Mouse (Mus musculus): Measurements from ENCODE around the gene Chst3. TPM values are rescaled to one million over a fixed set of nuclear protein-coding genes. Genes with fewer than 3 reads are reported as not detected.

The Chst3 gene
- polyA plus RNA-seq, 1 experiment = 89.3 TPM

GRCm38 (mm10) chr10:60202785-60203184, 16.3 kb downstream of the Chst3 start:
- Histone ChIP-seq H3K36me3 (ENCODE audit: control insufficient read depth, insufficient read depth, low read length) (peaks cover 10% of the 10 kb centered on the region; the same call in 1 of the 2 replicates), H3K4me1 (ENCODE audit: control insufficient read depth, insufficient read depth, insufficient read length) (peaks cover 3% of the 10 kb centered on the region), H3K27ac (ENCODE audit: insufficient read depth, low read length) (peak overlapping the region; percentile 27; the same call in 1 of the 2 replicates), H3K27me3 (ENCODE audit: control insufficient read depth, insufficient read depth, low read length) (no peaks in the 10 kb centered on the region), H3K4me3 (ENCODE audit: extremely low read depth, insufficient read depth, insufficient read length) (no peak overlapping the region)
- 78% methylated on average over 5 of the region's 5 CpGs for WGBS
- TF ChIP-seq POLR2A (IDR thresholded peaks at IDR 0.05; ENCODE audit: low read depth, low read length) (no peak), CTCF (IDR thresholded peaks at IDR 0.05; ENCODE audit: extremely low read depth, insufficient read depth, insufficient read length, insufficient replicate concordance) (no peak)
- DNase-seq (ENCODE audit: low read depth in 1 of 2, low spot score in 2 of 2) = no peak

- Histone ChIP-seq H3K36me3 (ENCODE audit: control insufficient read depth, insufficient read depth, low read length) (peaks cover 19% of the 10 kb centered on the region), H3K4me1 (ENCODE audit: control insufficient read depth, insufficient read depth, insufficient read length) (peaks cover 9% of the 10 kb centered on the region), H3K27ac (ENCODE audit: insufficient read depth, low read length) (no peak overlapping the region), H3K27me3 (ENCODE audit: control insufficient read depth, insufficient read depth, low read length) (no peaks in the 10 kb centered on the region), H3K4me3 (ENCODE audit: extremely low read depth, insufficient read depth, insufficient read length) (no peak overlapping the region)
- no peak for DNase-seq (ENCODE audit: low read depth in 1 of 2, low spot score in 2 of 2)
- 78% methylated on average over 6 of the region's 6 CpGs for WGBS
- TF ChIP-seq CTCF (IDR thresholded peaks at IDR 0.05; ENCODE audit: extremely low read depth, insufficient read depth, insufficient read length, insufficient replicate concordance) (no peak), POLR2A (IDR thresholded peaks at IDR 0.05; ENCODE audit: low read depth, low read length) (no peak)
These were observed 18.1 kb downstream of the Chst3 start for GRCm38 (mm10) chr10:60200996-60201395.

GRCm38 (mm10) chr10:60199378-60199777, 19.7 kb downstream of the Chst3 start:
- DNase-seq (ENCODE audit: low read depth in 1 of 2, low spot score in 2 of 2) = no peak
- peaks cover 20% of the 10 kb centered on the region for H3K4me1 ChIP-seq (ENCODE audit: control insufficient read depth, insufficient read depth, insufficient read length)
- H3K4me3 ChIP-seq (ENCODE audit: extremely low read depth, insufficient read depth, insufficient read length) = no peak overlapping the region
- TF ChIP-seq POLR2A (IDR thresholded peaks at IDR 0.05; ENCODE audit: low read depth, low read length) = no peak
- TF ChIP-seq CTCF (IDR thresholded peaks at IDR 0.05; ENCODE audit: extremely low read depth, insufficient read depth, insufficient read length, insufficient replicate concordance) = no peak
- WGBS = 85% methylated on average over 6 of the region's 6 CpGs
- 0 out of 2 replicates have a peak overlapping the region, but pooled peaks have one; percentile 12 for H3K27ac ChIP-seq (ENCODE audit: insufficient read depth, low read length)
- no peaks in the 10 kb centered on the region for H3K27me3 ChIP-seq (ENCODE audit: control insufficient read depth, insufficient read depth, low read length)
- peaks cover 19% of the 10 kb centered on the region for H3K36me3 ChIP-seq (ENCODE audit: control insufficient read depth, insufficient read depth, low read length)

- 87% methylated on average over 10 of the region's 10 CpGs for WGBS
- Histone ChIP-seq H3K27me3 (ENCODE audit: control insufficient read depth, insufficient read depth, low read length) (no peaks in the 10 kb centered on the region), H3K4me1 (ENCODE audit: control insufficient read depth, insufficient read depth, insufficient read length) (peaks cover 31% of the 10 kb centered on the region; the same call in 1 of the 2 replicates), H3K36me3 (ENCODE audit: control insufficient read depth, insufficient read depth, low read length) (peaks cover 18% of the 10 kb centered on the region), H3K27ac (ENCODE audit: insufficient read depth, low read length) (no peak overlapping the region), H3K4me3 (ENCODE audit: extremely low read depth, insufficient read depth, insufficient read length) (no peak overlapping the region)
- TF ChIP-seq CTCF (IDR thresholded peaks at IDR 0.05; ENCODE audit: extremely low read depth, insufficient read depth, insufficient read length, insufficient replicate concordance) (no peak), POLR2A (IDR thresholded peaks at IDR 0.05; ENCODE audit: low read depth, low read length) (no peak)
- DNase-seq (ENCODE audit: low read depth in 1 of 2, low spot score in 2 of 2) = no peak
These were observed 21.6 kb downstream of the Chst3 start for GRCm38 (mm10) chr10:60197406-60197821.

- H3K4me1 ChIP-seq (ENCODE audit: control insufficient read depth, insufficient read depth, insufficient read length) = peaks cover 33% of the 10 kb centered on the region; the same call in 1 of the 2 replicates
- H3K27ac ChIP-seq (ENCODE audit: insufficient read depth, low read length) = peak overlapping the region; percentile 5; the same call in 1 of the 2 replicates
- no peaks in the 10 kb centered on the region for H3K27me3 ChIP-seq (ENCODE audit: control insufficient read depth, insufficient read depth, low read length)
- H3K4me3 ChIP-seq (ENCODE audit: extremely low read depth, insufficient read depth, insufficient read length) = no peak overlapping the region
- TF ChIP-seq CTCF (IDR thresholded peaks at IDR 0.05; ENCODE audit: extremely low read depth, insufficient read depth, insufficient read length, insufficient replicate concordance) (no peak), POLR2A (IDR thresholded peaks at IDR 0.05; ENCODE audit: low read depth, low read length) (no peak)
- 66% methylated on average over 5 of the region's 5 CpGs for WGBS
- H3K36me3 ChIP-seq (ENCODE audit: control insufficient read depth, insufficient read depth, low read length) = peaks cover 18% of the 10 kb centered on the region
- DNase-seq (ENCODE audit: low read depth in 1 of 2, low spot score in 2 of 2) = no peak
These were observed 22.1 kb downstream of the Chst3 start for GRCm38 (mm10) chr10:60196971-60197370.

GRCm38 (mm10) chr10:60195087-60195486, 24.0 kb downstream of the Chst3 start:
- 62% methylated on average over 4 of the region's 4 CpGs for WGBS
- Histone ChIP-seq H3K4me1 (ENCODE audit: control insufficient read depth, insufficient read depth, insufficient read length) (peaks cover 38% of the 10 kb centered on the region; the same call in 1 of the 2 replicates), H3K36me3 (ENCODE audit: control insufficient read depth, insufficient read depth, low read length) (peaks cover 16% of the 10 kb centered on the region), H3K27me3 (ENCODE audit: control insufficient read depth, insufficient read depth, low read length) (no peaks in the 10 kb centered on the region), H3K27ac (ENCODE audit: insufficient read depth, low read length) (0 out of 2 replicates have a peak overlapping the region, but pooled peaks have one; percentile 16), H3K4me3 (ENCODE audit: extremely low read depth, insufficient read depth, insufficient read length) (no peak overlapping the region)
- no peak for TF ChIP-seq POLR2A (IDR thresholded peaks at IDR 0.05; ENCODE audit: low read depth, low read length)
- no peak for TF ChIP-seq CTCF (IDR thresholded peaks at IDR 0.05; ENCODE audit: extremely low read depth, insufficient read depth, insufficient read length, insufficient replicate concordance)
- DNase-seq (ENCODE audit: low read depth in 1 of 2, low spot score in 2 of 2) = no peak
